Mouse (Mus musculus) hindbrain, embryonic 10.5 days (tissue): ENCODE results near the gene Rev3l. TPM values are rescaled to one million over a fixed set of nuclear protein-coding genes. Genes with fewer than 3 reads are reported as not detected.
A peak's percentile ranks its signal among the peaks of the same experiment; 100 is the strongest.

Experiments used
- DNase-seq: peaks from one replicate; pipeline ENCODE4 v3.0.0-alpha.2; 2017; ENCODE audit warnings: low spot score
- H3K27ac ChIP-seq: fragments of 300-500 bp; sonication (generic); 2 replicates; pipeline ENCODE4 v1.5.1; 2016; ENCODE audit warnings: mild to moderate bottlenecking, moderate library complexity
- H3K27me3 ChIP-seq: fragments of 300-500 bp; sonication (generic); 2 replicates; pipeline ENCODE4 v1.6.1; 2016; ENCODE audit warnings: mild to moderate bottlenecking; ENCODE audit not compliant: poor library complexity, insufficient read depth, severe bottlenecking
- H3K36me3 ChIP-seq: fragments of 300-500 bp; sonication (generic); 2 replicates; pipeline ENCODE4 v1.6.1; 2016; ENCODE audit warnings: mild to moderate bottlenecking, moderate library complexity
- H3K4me1 ChIP-seq: fragments of 300-500 bp; sonication (generic); replicated peaks from 2 replicates; pipeline ENCODE4 v1.6.1; 2016; ENCODE audit warnings: mild to moderate bottlenecking
- H3K4me3 ChIP-seq: fragments of 300-500 bp; sonication (generic); 2 replicates; pipeline ENCODE4 v1.5.1; 2016; ENCODE audit warnings: mild to moderate bottlenecking, moderate library complexity
- H3K9me3 ChIP-seq: fragments of 300-500 bp; sonication (generic); 2 replicates; pipeline ENCODE4 v1.6.1; 2016; ENCODE audit warnings: mild to moderate bottlenecking, moderate library complexity
- WGBS: fragments of 180-500 bp; shearing (Covaris S2); methylation state at CpG from one replicate; pipeline ENCODE4 v1.1.7; 2016; 5-methylcytosine and 5-hydroxymethylcytosine counted together
- polyA plus RNA-seq: library from polyadenylated mRNA; unstranded; fragments of >200 nt; fragmentation: Nextera tagmentation; extraction: Ambion mirVana; gene quantifications from 2 replicates; pipeline ENCODE4 v1.2.1, GENCODE M21; 2016

Rev3l gene
- polyA plus RNA-seq, 1 experiment from 2014 or later = 8.8 TPM

DNA sequence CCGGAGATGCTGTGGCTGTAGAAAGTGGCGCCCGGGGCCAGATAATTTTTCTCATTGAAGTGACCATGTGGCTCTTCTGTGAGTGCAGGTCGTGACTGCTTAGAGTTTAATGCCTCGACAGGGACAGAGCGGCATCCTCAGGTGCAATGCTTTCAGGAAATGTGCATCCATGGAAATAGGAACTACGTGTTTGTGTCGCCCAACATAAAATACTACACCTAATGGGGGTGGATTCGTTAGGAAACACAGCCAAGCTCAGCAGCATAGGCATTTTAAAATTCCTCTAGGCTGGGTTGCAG lies 1.1 kb downstream of the Rev3l start:
- Histone ChIP-seq H3K27ac (peak overlapping the region; percentile 97), H3K36me3 (peaks cover 7% of the 10 kb centered on the region; the same call in 1 of the 2 replicates), H3K4me3 (peak overlapping the region; percentile 91), H3K4me1 (peaks cover 18% of the 10 kb centered on the region), H3K27me3 (no peaks in the 10 kb centered on the region), H3K9me3 (no peaks in the 10 kb centered on the region)
- 0% methylated on average over 9 of the region's 9 CpGs for WGBS
- DNase-seq = no peak

DNA sequence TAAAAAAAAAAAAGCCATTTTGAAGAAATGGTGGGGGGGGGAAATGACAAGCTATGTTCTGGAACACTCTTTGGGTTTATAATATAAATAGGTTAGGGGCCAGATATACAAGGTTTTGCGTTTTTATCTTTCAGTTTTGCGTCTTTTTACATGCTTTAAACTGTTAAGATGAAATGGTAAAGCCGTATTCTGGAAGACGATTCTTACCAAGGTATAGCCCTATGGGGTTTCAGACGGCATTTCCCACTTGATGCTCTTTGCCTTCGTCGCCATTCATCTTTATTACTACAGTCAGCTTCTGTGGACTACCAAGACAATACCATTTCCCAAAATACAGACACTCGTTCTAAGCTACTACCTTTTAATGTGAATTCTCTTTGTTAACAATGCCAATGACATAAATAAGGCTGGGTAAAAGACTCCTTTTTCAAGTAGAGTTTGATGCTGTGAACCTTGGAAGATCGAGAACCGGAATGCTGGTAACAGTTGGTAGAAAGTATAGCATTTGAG lies 1.6 kb downstream of the Rev3l start:
- Histone ChIP-seq H3K27me3 (no peaks in the 10 kb centered on the region), H3K4me1 (peaks cover 18% of the 10 kb centered on the region), H3K4me3 (peak overlapping the region; percentile 91), H3K9me3 (no peaks in the 10 kb centered on the region), H3K27ac (peak overlapping the region; percentile 97), H3K36me3 (peaks cover 7% of the 10 kb centered on the region; the same call in 1 of the 2 replicates)
- DNase-seq = no peak
- 26% methylated on average over 10 of the region's 10 CpGs for WGBS

DNA sequence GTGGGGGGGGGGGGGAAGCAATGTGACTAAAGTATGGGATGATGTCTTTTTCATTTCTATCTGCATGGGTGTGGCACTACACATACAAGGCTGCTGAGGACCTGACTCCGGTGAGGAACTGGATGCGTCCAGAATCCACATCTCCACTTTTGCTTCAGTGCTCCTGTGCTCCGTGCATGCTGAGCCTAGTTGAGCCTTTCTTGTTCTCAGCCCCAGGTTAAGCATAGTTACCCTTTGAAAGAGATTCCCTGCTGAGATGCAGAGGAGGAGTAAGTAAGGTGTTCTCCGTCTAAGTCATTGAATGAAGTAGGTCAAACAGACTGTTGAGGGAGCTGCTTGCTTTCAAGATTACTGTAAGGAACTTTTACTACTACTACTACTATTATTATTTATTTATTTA lies 4.3 kb downstream of the Rev3l start:
- H3K9me3 ChIP-seq = no peaks in the 10 kb centered on the region
- H3K36me3 ChIP-seq = no peaks in the 10 kb centered on the region
- H3K27ac ChIP-seq = no peak overlapping the region
- 73% methylated on average over 4 of the region's 4 CpGs for WGBS
- no peak overlapping the region for H3K4me3 ChIP-seq
- no peaks in the 10 kb centered on the region for H3K27me3 ChIP-seq
- no peak for DNase-seq
- peaks cover 11% of the 10 kb centered on the region for H3K4me1 ChIP-seq

DNA sequence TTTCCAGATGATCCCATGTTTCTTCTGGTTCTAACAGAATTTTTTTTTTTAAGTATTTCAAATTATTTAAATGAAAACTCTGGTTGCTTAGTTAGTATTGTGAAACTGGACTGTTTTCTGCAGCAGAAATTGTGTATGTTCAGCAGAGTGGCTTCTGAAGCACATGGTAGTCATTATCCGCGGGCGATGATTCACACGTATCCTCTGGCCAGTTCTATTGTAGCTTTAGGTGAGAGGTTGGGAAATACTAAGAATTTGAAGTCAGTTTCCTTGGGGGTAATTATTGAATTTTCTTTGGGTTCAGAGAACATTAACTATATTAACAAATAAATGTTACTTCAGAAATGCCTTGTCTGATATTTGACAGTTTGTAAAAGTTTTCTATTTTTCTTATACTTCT lies 10.1 kb downstream of the Rev3l start:
- no peaks in the 10 kb centered on the region for H3K4me1 ChIP-seq
- H3K9me3 ChIP-seq = no peaks in the 10 kb centered on the region
- H3K27me3 ChIP-seq = no peaks in the 10 kb centered on the region
- no peak overlapping the region for H3K27ac ChIP-seq
- H3K4me3 ChIP-seq = no peak overlapping the region
- 0 out of 2 replicates have a peak, but pooled peaks cover 3% of the 10 kb centered on the region for H3K36me3 ChIP-seq
- DNase-seq = no peak
- 70% methylated on average over 4 of the region's 4 CpGs for WGBS

DNA sequence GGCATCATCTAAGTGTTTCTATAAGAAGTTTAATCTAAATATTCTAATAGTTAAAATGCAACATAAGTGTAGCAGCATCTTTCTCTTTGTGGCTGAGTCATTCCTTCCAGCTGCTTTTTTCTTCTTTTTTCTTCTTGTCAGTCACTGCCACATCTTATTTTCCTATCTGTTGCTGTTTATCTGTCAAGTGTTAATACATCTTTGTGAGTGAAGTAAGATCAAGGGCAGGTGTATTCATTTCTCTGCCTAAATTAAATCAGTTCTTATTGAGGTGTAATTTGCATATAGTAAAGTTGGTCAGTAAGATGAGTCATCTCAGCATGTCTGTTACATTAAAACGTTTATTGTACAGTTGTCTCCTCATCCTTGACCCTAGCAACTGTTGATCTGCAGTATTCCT lies 32.8 kb downstream of the Rev3l start:
- WGBS = 91% methylated on average over 1 of the region's 1 CpGs
- H3K9me3 ChIP-seq = peaks cover 12% of the 10 kb centered on the region; the same call in 1 of the 2 replicates
- peaks cover 10% of the 10 kb centered on the region for H3K36me3 ChIP-seq
- DNase-seq = no peak
- H3K4me3 ChIP-seq = no peak overlapping the region
- no peak overlapping the region for H3K27ac ChIP-seq
- H3K27me3 ChIP-seq = no peaks in the 10 kb centered on the region
- peaks cover 7% of the 10 kb centered on the region; the same call in 1 of the 2 replicates for H3K4me1 ChIP-seq

DNA sequence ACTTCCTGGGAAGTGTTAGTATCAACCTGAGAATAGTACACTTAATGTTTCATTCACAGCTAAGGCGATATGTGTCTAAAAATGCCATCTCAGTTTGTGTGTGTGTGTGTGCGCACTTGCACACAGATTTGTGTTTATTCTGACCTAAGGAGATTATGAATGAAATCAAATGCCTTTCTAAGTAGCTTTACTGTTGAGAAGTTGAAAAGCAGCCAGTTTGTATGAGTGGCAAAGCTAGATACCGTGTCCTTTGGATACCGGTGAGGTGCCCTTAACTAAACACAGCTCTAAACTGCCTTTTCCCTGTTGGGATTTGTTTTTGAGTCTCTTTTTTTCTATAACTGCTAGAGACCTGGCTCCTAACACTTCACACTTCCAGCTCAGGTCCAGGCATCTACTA lies 34.8 kb downstream of the Rev3l start:
- Histone ChIP-seq H3K27ac (no peak overlapping the region), H3K4me1 (peaks cover 7% of the 10 kb centered on the region; the same call in 1 of the 2 replicates), H3K4me3 (no peak overlapping the region), H3K27me3 (no peaks in the 10 kb centered on the region), H3K36me3 (no peaks in the 10 kb centered on the region), H3K9me3 (0 out of 2 replicates have a peak, but pooled peaks cover 4% of the 10 kb centered on the region)
- DNase-seq = no peak
- 92% methylated on average over 4 of the region's 4 CpGs for WGBS

DNA sequence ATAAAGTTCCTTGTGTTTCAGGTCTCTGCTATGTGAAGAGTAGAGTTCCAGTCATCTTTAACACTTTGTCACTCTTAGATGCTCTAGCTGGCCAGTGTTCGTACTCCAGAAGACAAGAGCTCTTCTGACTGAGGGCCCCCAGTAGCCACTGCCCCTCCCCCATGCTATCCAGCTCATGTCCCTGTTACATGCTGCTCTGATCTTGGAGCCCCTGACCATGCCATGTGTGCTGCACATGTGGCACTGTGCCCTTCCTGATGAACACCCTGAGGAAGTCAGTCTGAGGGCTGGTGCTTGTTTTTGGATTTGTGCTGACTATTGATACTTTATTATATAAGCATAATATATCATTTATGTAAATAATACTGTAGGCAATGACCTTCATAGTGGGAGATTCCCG lies 40.3 kb downstream of the Rev3l start:
- WGBS = 86% methylated on average over 2 of the region's 2 CpGs

DNA sequence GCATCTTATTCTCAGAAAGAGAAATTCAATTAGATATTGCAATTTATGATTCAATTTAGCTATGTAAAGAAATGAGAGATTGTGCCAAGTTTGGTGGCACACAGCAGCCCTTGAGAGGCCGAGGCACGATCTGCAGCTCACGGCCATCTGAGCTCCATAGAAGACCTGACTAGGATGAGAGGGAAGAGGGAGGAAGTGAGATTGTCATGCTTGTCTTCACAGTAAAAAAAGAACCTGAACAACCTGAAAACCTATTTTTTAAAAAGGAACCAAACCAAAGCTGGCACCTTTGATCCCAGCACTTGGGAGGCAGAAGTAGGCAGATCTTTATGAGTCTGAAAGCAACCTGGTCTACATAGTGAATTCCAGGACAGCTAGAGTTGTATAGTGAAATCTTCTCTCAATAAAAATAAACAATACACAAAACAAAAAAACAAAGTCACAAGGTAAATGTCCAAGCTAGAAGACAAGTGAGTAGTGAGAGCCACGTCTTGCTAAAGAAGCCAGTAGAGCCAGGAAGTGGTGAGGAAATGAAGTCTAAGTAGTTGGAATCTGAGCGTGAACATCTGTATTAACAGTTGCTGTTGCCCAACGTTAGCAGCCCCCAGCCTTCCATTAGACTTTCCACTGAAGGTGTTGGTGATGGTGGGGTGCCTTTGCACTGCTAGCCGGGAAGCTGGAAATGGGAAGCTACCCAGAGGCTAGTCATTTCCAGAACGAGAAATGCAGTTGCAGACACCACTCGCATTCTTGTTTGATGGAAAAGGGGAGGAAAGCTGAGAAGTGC lies 42.2 kb downstream of the Rev3l start:
- WGBS = 80% methylated on average over 9 of the region's 9 CpGs
- DNase-seq = no peak
- no peaks in the 10 kb centered on the region for H3K27me3 ChIP-seq
- H3K9me3 ChIP-seq = no peaks in the 10 kb centered on the region
- H3K4me1 ChIP-seq = 0 out of 2 replicates have a peak, but pooled peaks cover 4% of the 10 kb centered on the region
- no peak overlapping the region for H3K4me3 ChIP-seq
- H3K27ac ChIP-seq = no peak overlapping the region
- H3K36me3 ChIP-seq = no peaks in the 10 kb centered on the region

More for the DNA sequence above, 40.3 kb downstream of the Rev3l start:
- peaks cover 11% of the 10 kb centered on the region; the same call in 1 of the 2 replicates for H3K4me1 ChIP-seq
- no peak for DNase-seq
- H3K4me3 ChIP-seq = no peak overlapping the region
- no peaks in the 10 kb centered on the region for H3K9me3 ChIP-seq
- no peaks in the 10 kb centered on the region for H3K27me3 ChIP-seq
- no peaks in the 10 kb centered on the region for H3K36me3 ChIP-seq
- H3K27ac ChIP-seq = no peak overlapping the region

DNA sequence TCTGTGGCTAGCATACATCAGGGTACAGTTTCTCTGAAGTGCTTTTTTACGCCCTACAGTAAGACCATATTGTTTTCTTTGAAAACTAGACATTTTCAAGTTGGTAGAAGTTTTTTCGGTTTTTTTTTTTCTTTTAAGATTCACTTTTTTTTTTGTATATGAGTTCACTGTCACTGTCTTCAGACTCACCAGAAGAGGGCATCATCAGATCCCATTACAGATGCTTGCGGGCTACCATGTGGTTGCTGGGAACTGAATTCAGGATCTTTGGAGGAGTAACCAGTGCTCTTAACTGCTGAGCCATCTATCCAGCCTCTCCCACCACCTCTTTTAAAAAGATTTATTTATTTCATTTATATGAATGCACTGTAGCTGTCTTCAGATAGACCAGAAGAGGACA lies 45.0 kb downstream of the Rev3l start:
- no peak overlapping the region for H3K27ac ChIP-seq
- no peak for DNase-seq
- 0 out of 2 replicates have a peak, but pooled peaks cover 4% of the 10 kb centered on the region for H3K4me1 ChIP-seq
- H3K27me3 ChIP-seq = no peaks in the 10 kb centered on the region
- H3K9me3 ChIP-seq = no peaks in the 10 kb centered on the region
- H3K36me3 ChIP-seq = no peaks in the 10 kb centered on the region
- 91% methylated on average over 3 of the region's 3 CpGs for WGBS
- H3K4me3 ChIP-seq = no peak overlapping the region

DNA sequence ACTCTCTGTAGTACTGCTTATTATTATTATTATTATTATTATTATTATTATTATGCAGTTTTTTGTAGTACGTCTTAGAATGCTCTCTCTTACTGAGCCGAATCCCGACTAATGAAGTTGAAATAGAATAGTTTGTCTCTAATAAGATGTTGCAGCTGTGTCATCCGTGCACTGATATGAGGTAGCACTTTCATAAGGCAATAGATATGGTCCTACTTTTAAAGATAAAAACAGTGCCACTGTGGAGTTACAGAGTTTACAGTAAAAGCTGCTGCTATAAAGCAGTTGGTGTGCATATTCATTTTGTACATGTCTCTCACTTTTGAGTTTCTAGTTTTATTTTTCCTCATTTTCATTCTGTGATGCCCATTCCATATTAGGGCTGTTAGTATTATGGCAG lies 46.4 kb downstream of the Rev3l start:
- Histone ChIP-seq H3K27me3 (no peaks in the 10 kb centered on the region), H3K4me1 (no peaks in the 10 kb centered on the region), H3K36me3 (no peaks in the 10 kb centered on the region), H3K9me3 (no peaks in the 10 kb centered on the region), H3K4me3 (no peak overlapping the region), H3K27ac (no peak overlapping the region)
- no peak for DNase-seq
- 90% methylated on average over 4 of the region's 4 CpGs for WGBS

DNA sequence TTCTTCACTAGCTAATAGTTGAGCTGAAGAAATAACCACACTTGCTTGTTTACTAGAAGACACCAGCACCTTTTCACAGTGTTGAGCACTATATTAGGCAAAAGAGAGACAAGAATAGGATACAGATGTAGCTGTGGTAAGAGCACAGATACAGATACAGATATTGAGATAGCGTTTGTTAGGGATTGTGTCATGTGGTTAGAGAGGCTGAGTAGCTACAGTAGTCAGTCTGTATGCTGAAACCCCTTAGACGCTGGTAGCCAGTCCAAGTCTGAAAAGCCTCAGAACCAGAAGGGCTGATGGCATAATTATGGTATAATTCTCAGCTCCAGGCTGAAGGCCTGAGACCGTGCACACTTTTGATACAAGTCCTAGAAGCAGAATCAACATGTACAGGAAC lies 53.3 kb downstream of the Rev3l start:
- Histone ChIP-seq H3K4me3 (no peak overlapping the region), H3K27ac (no peak overlapping the region), H3K36me3 (peaks cover 23% of the 10 kb centered on the region; the same call in 1 of the 2 replicates), H3K9me3 (no peaks in the 10 kb centered on the region), H3K4me1 (no peaks in the 10 kb centered on the region), H3K27me3 (no peaks in the 10 kb centered on the region)
- DNase-seq = no peak
- WGBS = 94% methylated on average over 3 of the region's 3 CpGs

DNA sequence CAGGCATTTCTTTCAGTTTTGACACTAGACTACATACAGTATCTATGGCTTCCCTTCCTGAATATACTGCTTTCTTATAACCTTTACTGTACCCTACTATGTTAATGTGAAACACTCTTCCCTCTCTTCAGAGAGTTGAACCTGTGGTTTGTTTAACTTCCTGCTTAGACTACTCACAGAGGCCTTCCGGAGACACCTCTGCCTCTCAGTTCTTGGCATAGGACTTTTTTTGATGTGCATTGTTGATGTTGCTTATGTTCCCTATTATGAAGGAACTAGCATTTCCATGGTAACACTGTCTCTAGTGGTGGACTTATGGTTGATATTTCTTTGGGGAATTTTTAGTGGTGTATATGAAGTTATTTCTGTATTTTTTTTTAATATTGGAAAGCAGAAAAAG lies 61.4 kb downstream of the Rev3l start:
- Histone ChIP-seq H3K36me3 (peaks cover 27% of the 10 kb centered on the region), H3K4me1 (no peaks in the 10 kb centered on the region), H3K9me3 (no peaks in the 10 kb centered on the region), H3K27me3 (no peaks in the 10 kb centered on the region), H3K4me3 (no peak overlapping the region), H3K27ac (no peak overlapping the region)
- 92% methylated on average over 1 of the region's 1 CpGs for WGBS
- DNase-seq = no peak

DNA sequence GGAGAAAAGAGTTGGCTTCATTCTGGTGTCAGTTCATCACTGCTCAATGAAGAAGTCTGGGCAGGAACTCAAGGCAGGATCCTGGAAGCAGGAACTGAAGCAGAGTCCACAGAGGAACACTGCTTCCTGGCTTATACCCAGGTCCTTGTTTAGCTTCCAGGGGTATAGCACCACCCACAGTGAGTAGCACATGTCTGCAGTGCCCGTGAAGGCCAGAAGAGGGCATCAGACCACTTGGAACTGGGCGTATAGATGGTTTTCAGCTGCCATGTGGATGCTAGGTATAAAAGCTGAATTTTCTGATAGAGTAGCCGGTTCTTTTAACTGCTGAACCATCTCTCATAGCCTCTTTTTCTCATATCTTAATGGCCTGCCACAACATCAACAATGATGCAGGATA lies 79.6 kb downstream of the Rev3l start:
- H3K9me3 ChIP-seq = no peaks in the 10 kb centered on the region
- H3K27me3 ChIP-seq = no peaks in the 10 kb centered on the region
- no peak overlapping the region for H3K27ac ChIP-seq
- H3K36me3 ChIP-seq = peaks cover 67% of the 10 kb centered on the region
- WGBS = 64% methylated on average over 3 of the region's 3 CpGs
- no peak overlapping the region for H3K4me3 ChIP-seq
- DNase-seq = peak; percentile 44
- no peaks in the 10 kb centered on the region for H3K4me1 ChIP-seq
